Mouse (Mus musculus) skeletal muscle tissue, adult 2 months (tissue): Measurements from ENCODE around the gene Sult3a1.
"Not testable (repeated sequence)": the region's sequence is repeated elsewhere in the genome, so short reads cannot be mapped to it uniquely, and the experiment has no call there.

Experiments
- DNase-seq: peaks from one replicate; pipeline ENCODE4 v3.0.0-alpha.2; 2012; ENCODE audit warnings: low read depth, low spot score

Gene Sult3a1

GRCm38 (mm10) chr10:33857421-33857820 is at the start of gene Sult3a1:
Sult3a1 (plus strand) TSS chr10:33857721.
- DNase-seq = no peak

GRCm38 (mm10) chr10:33811807-33812206 is 45.7 kb upstream of the Sult3a1 start:
- no peak for DNase-seq

GRCm38 (mm10) chr10:33814266-33814665 is 43.3 kb upstream of the Sult3a1 start:
- DNase-seq = no peak

GRCm38 (mm10) chr10:33816923-33817322 is 40.6 kb upstream of the Sult3a1 start:
- DNase-seq = no peak

- no peak for DNase-seq
These were observed 36.6 kb upstream of the Sult3a1 start for GRCm38 (mm10) chr10:33820892-33821291.

GRCm38 (mm10) chr10:33865994-33866393 is 8.5 kb downstream of the Sult3a1 start:
- DNase-seq = no peak

- DNase-seq = no peak
These were observed 12.9 kb downstream of the Sult3a1 start for GRCm38 (mm10) chr10:33870441-33870840.

GRCm38 (mm10) chr10:33872672-33873398 is 15.3 kb downstream of the Sult3a1 start:
- no peak for DNase-seq

GRCm38 (mm10) chr10:33882411-33882810 is 24.9 kb downstream of the Sult3a1 start:
- DNase-seq = not testable (repeated sequence)

GRCm38 (mm10) chr10:33901520-33901919 is 44.0 kb downstream of the Sult3a1 start:
- not testable (repeated sequence) for DNase-seq

GRCm38 (mm10) chr10:33904530-33905481 is 47.3 kb downstream of the Sult3a1 start, which contains the start of gene Rsph4a:
Rsph4a (plus strand) TSS chr10:33905111.
- DNase-seq = no peak

- DNase-seq = no peak
These were observed 48.0 kb downstream of the Sult3a1 start for GRCm38 (mm10) chr10:33905489-33905888.
